Mouse (Mus musculus) midbrain, embryonic 13.5 days (tissue): ENCODE results near the gene Ankrd65. TPM values are rescaled to one million over a fixed set of nuclear protein-coding genes. Genes with fewer than 3 reads are reported as not detected.

Experiments
- ATAC-seq: fragments of 200-750 bp; cut with Nextera tagmentation; 2 replicates; pipeline ENCODE4 v1.8.0; 2017; ENCODE audit warnings: mild to moderate bottlenecking, moderate TSS enrichment, moderate library complexity
- H3K27ac ChIP-seq: fragments of 300-500 bp; sonication (generic); 2 replicates; pipeline ENCODE4 v1.5.1; 2015; ENCODE audit warnings: inconsistent platforms, mild to moderate bottlenecking, moderate library complexity
- H3K27me3 ChIP-seq: fragments of 300-500 bp; sonication (generic); 2 replicates; pipeline ENCODE4 v1.6.1; 2015; ENCODE audit warnings: mild to moderate bottlenecking, inconsistent platforms
- H3K36me3 ChIP-seq: fragments of 300-500 bp; sonication (generic); 2 replicates; pipeline ENCODE4 v1.6.1; 2015; ENCODE audit warnings: mild to moderate bottlenecking, inconsistent platforms
- H3K4me1 ChIP-seq: fragments of 300-500 bp; sonication (generic); replicated peaks from 2 replicates; pipeline ENCODE4 v1.6.1; 2015; ENCODE audit warnings: inconsistent platforms
- H3K4me2 ChIP-seq: fragments of 300-500 bp; sonication (generic); replicated peaks from 2 replicates; pipeline ENCODE4 v1.6.1; 2015; ENCODE audit warnings: moderate library complexity, mild to moderate bottlenecking, inconsistent platforms
- H3K4me3 ChIP-seq: fragments of 300-500 bp; sonication (generic); replicated peaks from 2 replicates; pipeline ENCODE4 v1.5.1; 2015; ENCODE audit warnings: mild to moderate bottlenecking, inconsistent platforms
- H3K9ac ChIP-seq: fragments of 300-500 bp; sonication (generic); replicated peaks from 2 replicates; pipeline ENCODE4 v1.6.1; 2015; ENCODE audit warnings: mild to moderate bottlenecking, inconsistent platforms
- H3K9me3 ChIP-seq: fragments of 300-500 bp; sonication (generic); 2 replicates; pipeline ENCODE4 v1.6.1; 2016; ENCODE audit warnings: mild to moderate bottlenecking, inconsistent platforms
- WGBS: fragments of 180-500 bp; shearing (Covaris S2); methylation state at CpG from one replicate; pipeline ENCODE4 v1.1.7; 2015; 5-methylcytosine and 5-hydroxymethylcytosine counted together
- polyA plus RNA-seq: library from polyadenylated mRNA; unstranded; fragments of >200 nt; fragmentation: Nextera tagmentation; extraction: Ambion mirVana; gene quantifications from 2 replicates; pipeline ENCODE4 v1.2.1, GENCODE M21; 2015

The Ankrd65 gene
- polyA plus RNA-seq, 1 experiment from 2014 or later: not detected

- Histone ChIP-seq H3K27me3 (no peaks in the 10 kb centered on the region), H3K4me1 (peaks cover 26% of the 10 kb centered on the region), H3K9ac (no peak overlapping the region), H3K9me3 (no peaks in the 10 kb centered on the region), H3K27ac (no peak overlapping the region), H3K36me3 (peaks cover 2% of the 10 kb centered on the region; the same call in 1 of the 2 replicates), H3K4me2 (no peak overlapping the region), H3K4me3 (no peak overlapping the region)
- no peak for ATAC-seq
- 90% methylated on average over 3 of the region's 3 CpGs for WGBS
Observed at GRCm38 (mm10) chr4:155762357-155762756, 27.9 kb upstream of the Ankrd65 start.

GRCm38 (mm10) chr4:155769496-155769879 is 20.8 kb upstream of the Ankrd65 start:
- Histone ChIP-seq H3K9ac (peak overlapping the region; percentile 77), H3K4me3 (peak overlapping the region; percentile 49), H3K27me3 (peaks cover 40% of the 10 kb centered on the region), H3K36me3 (no peaks in the 10 kb centered on the region), H3K9me3 (no peaks in the 10 kb centered on the region), H3K4me1 (peaks cover 19% of the 10 kb centered on the region), H3K4me2 (peak overlapping the region; percentile 61), H3K27ac (peak overlapping the region; percentile 37; the same call in 1 of the 2 replicates)
- 59% methylated on average over 5 of the region's 5 CpGs for WGBS
- 0 out of 2 replicates have a peak, but pooled peaks have one; percentile 9 for ATAC-seq

GRCm38 (mm10) chr4:155769880-155770512 is 20.2 kb upstream of the Ankrd65 start:
- H3K9me3 ChIP-seq: no peaks in the 10 kb centered on the region
- under 1% methylated on average over 39 of the region's 39 CpGs for WGBS
- H3K4me1 ChIP-seq: peaks cover 24% of the 10 kb centered on the region
- peaks cover 45% of the 10 kb centered on the region for H3K27me3 ChIP-seq
- peak overlapping the region; percentile 61 for H3K4me2 ChIP-seq
- H3K27ac ChIP-seq: peak overlapping the region; percentile 37; the same call in 1 of the 2 replicates
- peak overlapping the region; percentile 49 for H3K4me3 ChIP-seq
- peak; percentile 88 for ATAC-seq
- no peaks in the 10 kb centered on the region for H3K36me3 ChIP-seq
- H3K9ac ChIP-seq: peak overlapping the region; percentile 77

- H3K9me3 ChIP-seq: no peaks in the 10 kb centered on the region
- peak overlapping the region; percentile 77 for H3K9ac ChIP-seq
- 0 out of 2 replicates have a peak overlapping the region, but pooled peaks have one; percentile 37 for H3K27ac ChIP-seq
- H3K4me3 ChIP-seq: peak overlapping the region; percentile 49
- peak overlapping the region; percentile 61 for H3K4me2 ChIP-seq
- peak; percentile 41; the same call in 1 of the 2 replicates for ATAC-seq
- 49% methylated on average over 24 of the region's 24 CpGs for WGBS
- H3K27me3 ChIP-seq: peaks cover 51% of the 10 kb centered on the region
- H3K36me3 ChIP-seq: no peaks in the 10 kb centered on the region
- peaks cover 28% of the 10 kb centered on the region for H3K4me1 ChIP-seq
Observed at GRCm38 (mm10) chr4:155770626-155771025, 19.6 kb upstream of the Ankrd65 start.

- ATAC-seq: no peak
Observed at GRCm38 (mm10) chr4:155771706-155772105, 18.5 kb upstream of the Ankrd65 start.

GRCm38 (mm10) chr4:155772786-155773185 is 17.5 kb upstream of the Ankrd65 start:
- Histone ChIP-seq H3K4me1 (peaks cover 28% of the 10 kb centered on the region), H3K27ac (no peak overlapping the region), H3K4me2 (peak overlapping the region; percentile 15; the same call in 1 of the 2 replicates), H3K36me3 (no peaks in the 10 kb centered on the region), H3K4me3 (no peak overlapping the region), H3K27me3 (peaks cover 55% of the 10 kb centered on the region), H3K9ac (no peak overlapping the region), H3K9me3 (no peaks in the 10 kb centered on the region)
- 88% methylated on average over 13 of the region's 13 CpGs for WGBS
- no peak for ATAC-seq

More at GRCm38 (mm10) chr4:155771706-155772105, 18.5 kb upstream of the Ankrd65 start:
- WGBS: 87% methylated on average over 2 of the region's 2 CpGs
- H3K9ac ChIP-seq: no peak overlapping the region
- no peaks in the 10 kb centered on the region for H3K9me3 ChIP-seq
- H3K27ac ChIP-seq: no peak overlapping the region
- H3K36me3 ChIP-seq: no peaks in the 10 kb centered on the region
- peaks cover 55% of the 10 kb centered on the region for H3K27me3 ChIP-seq
- H3K4me2 ChIP-seq: no peak overlapping the region
- peaks cover 28% of the 10 kb centered on the region for H3K4me1 ChIP-seq
- H3K4me3 ChIP-seq: no peak overlapping the region

- Histone ChIP-seq H3K27me3 (peaks cover 55% of the 10 kb centered on the region), H3K9ac (no peak overlapping the region)
- 36% methylated on average over 5 of the region's 5 CpGs for WGBS
Observed at GRCm38 (mm10) chr4:155773335-155774078, 16.7 kb upstream of the Ankrd65 start.

GRCm38 (mm10) chr4:155774280-155774754 is 15.9 kb upstream of the Ankrd65 start, which contains the start of gene Vwa1:
Vwa1 (minus strand) TSS chr4:155774698.
- H3K4me2 ChIP-seq: peak within 1 kb of the TSS; percentile 61
- H3K9ac ChIP-seq: peak within 1 kb of the TSS; percentile 54
- 4% methylated on average over 35 of the region's 35 CpGs for WGBS
- H3K27me3 ChIP-seq: peaks cover 55% of the 10 kb centered on the region
- H3K36me3 ChIP-seq: no peaks in the 10 kb centered on the region
- H3K4me3 ChIP-seq: peak within 1 kb of the TSS; percentile 38
- peaks cover 27% of the 10 kb centered on the region for H3K4me1 ChIP-seq
- H3K9me3 ChIP-seq: no peaks in the 10 kb centered on the region
- peak; percentile 75 for ATAC-seq
- peak within 1 kb of the TSS; percentile 27 for H3K27ac ChIP-seq

More at GRCm38 (mm10) chr4:155773335-155774078, 16.7 kb upstream of the Ankrd65 start:
- H3K36me3 ChIP-seq: no peaks in the 10 kb centered on the region
- ATAC-seq: no peak
- peaks cover 28% of the 10 kb centered on the region for H3K4me1 ChIP-seq
- H3K9me3 ChIP-seq: no peaks in the 10 kb centered on the region
- peak overlapping the region; percentile 38 for H3K4me3 ChIP-seq
- no peak overlapping the region for H3K27ac ChIP-seq
- peak overlapping the region; percentile 61 for H3K4me2 ChIP-seq

GRCm38 (mm10) chr4:155774971-155775740 is 15.1 kb upstream of the Ankrd65 start:
- peaks cover 21% of the 10 kb centered on the region for H3K4me1 ChIP-seq
- ATAC-seq: no peak
- H3K36me3 ChIP-seq: no peaks in the 10 kb centered on the region
- peak overlapping the region; percentile 54; the same call in 1 of the 2 replicates for H3K9ac ChIP-seq
- 71% methylated on average over 9 of the region's 9 CpGs for WGBS
- H3K27ac ChIP-seq: peak overlapping the region; percentile 27
- H3K4me2 ChIP-seq: peak overlapping the region; percentile 61
- H3K4me3 ChIP-seq: peak overlapping the region; percentile 38
- H3K27me3 ChIP-seq: peaks cover 55% of the 10 kb centered on the region
- no peaks in the 10 kb centered on the region for H3K9me3 ChIP-seq

GRCm38 (mm10) chr4:155775855-155776254 is 14.4 kb upstream of the Ankrd65 start:
- H3K9me3 ChIP-seq: no peaks in the 10 kb centered on the region
- whole genome bisulfite sequencing: 88% methylated on average over 3 of the region's 3 CpGs
- no peak overlapping the region for H3K9ac ChIP-seq
- peaks cover 52% of the 10 kb centered on the region for H3K27me3 ChIP-seq
- ATAC-seq: no peak
- no peak overlapping the region for H3K27ac ChIP-seq
- H3K4me1 ChIP-seq: peaks cover 15% of the 10 kb centered on the region
- H3K4me3 ChIP-seq: no peak overlapping the region
- H3K36me3 ChIP-seq: no peaks in the 10 kb centered on the region
- no peak overlapping the region for H3K4me2 ChIP-seq

GRCm38 (mm10) chr4:155776704-155777335 is 13.4 kb upstream of the Ankrd65 start:
- no peak overlapping the region for H3K27ac ChIP-seq
- no peak for ATAC-seq
- H3K4me2 ChIP-seq: no peak overlapping the region
- no peak overlapping the region for H3K9ac ChIP-seq
- no peaks in the 10 kb centered on the region for H3K9me3 ChIP-seq
- WGBS: 30% methylated on average over 2 of the region's 2 CpGs
- no peak overlapping the region for H3K4me3 ChIP-seq
- peaks cover 15% of the 10 kb centered on the region for H3K4me1 ChIP-seq
- no peaks in the 10 kb centered on the region for H3K36me3 ChIP-seq
- H3K27me3 ChIP-seq: peaks cover 42% of the 10 kb centered on the region
